In the genomic region with DNA sequence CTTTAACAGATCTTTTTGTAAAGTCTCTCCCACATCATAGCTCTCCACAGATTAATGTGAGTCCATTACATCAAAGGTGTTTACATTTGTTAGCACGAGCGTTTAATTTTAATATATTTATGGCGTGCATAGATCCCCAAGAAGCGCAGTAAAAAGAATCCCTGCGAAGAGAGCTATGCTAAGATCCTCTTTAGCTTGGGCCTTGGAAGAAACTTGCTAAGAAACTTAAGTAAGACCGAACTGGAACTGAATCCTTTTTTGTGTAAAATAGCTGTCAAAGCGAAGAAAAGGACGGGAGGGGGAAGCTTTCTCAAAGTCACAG, we compare ENCODE assay signal across 7 mouse cellular contexts. TPM values are rescaled to one million over a fixed set of nuclear protein-coding genes. Genes with fewer than 3 reads are reported as not detected.
DNase-seq lines count a peak whose midpoint lies in the region; ATAC-seq and TF ChIP-seq lines count a peak whose summit lies in the region.

No protein-coding gene starts in this region.

- peak overlapping the region; percentile 91 for H3K4me3 ChIP-seq in megakaryocyte, embryonic 14.5 days (replicated peaks)
- peak overlapping the region; percentile 51 for H3K4me3 ChIP-seq in forebrain, embryonic 12.5 days (replicated peaks)
- H3K4me3 ChIP-seq in limb, embryonic 15.5 days: peak overlapping the region; percentile 52
- H3K4me3 ChIP-seq in stomach, postnatal 0 days (ENCODE audit: low read depth, low read length): peak overlapping the region; percentile 48

- no peak for DNase-seq in stomach, postnatal 0 days (ENCODE audit: low spot score)
- no peak for DNase-seq in urinary bladder, postnatal 14 days (ENCODE audit: low spot score)
- DNase-seq in spleen, postnatal 4 days (ENCODE audit: low spot score in 2 of 2): no peak

- TF ChIP-seq CTCF in stomach, postnatal 0 days (IDR thresholded peaks at IDR 0.05; ENCODE audit: low read depth): no peak

- H3K9me3 ChIP-seq in megakaryocyte, embryonic 14.5 days: peaks cover 7% of the 10 kb centered on the region
- no peaks in the 10 kb centered on the region for H3K9me3 ChIP-seq in forebrain, embryonic 12.5 days
- H3K9me3 ChIP-seq in limb, embryonic 15.5 days: no peaks in the 10 kb centered on the region
- no peaks in the 10 kb centered on the region for H3K9me3 ChIP-seq in stomach, postnatal 0 days (ENCODE audit: control insufficient read depth, low read length)

- H3K9ac ChIP-seq in forebrain, embryonic 12.5 days: peak overlapping the region; percentile 53; the same call in 1 of the 2 replicates
- H3K9ac ChIP-seq in limb, embryonic 15.5 days: no peak overlapping the region
- H3K9ac ChIP-seq in stomach, postnatal 0 days (ENCODE audit: low read length): peak overlapping the region; percentile 60

- no peaks in the 10 kb centered on the region for H3K36me3 ChIP-seq in megakaryocyte, embryonic 14.5 days (replicated peaks; ENCODE audit: low read length)
- H3K36me3 ChIP-seq in forebrain, embryonic 12.5 days (replicated peaks): no peaks in the 10 kb centered on the region
- H3K36me3 ChIP-seq in limb, embryonic 15.5 days: no peaks in the 10 kb centered on the region
- H3K36me3 ChIP-seq in stomach, postnatal 0 days (ENCODE audit: control insufficient read depth, insufficient read depth, low read length): no peaks in the 10 kb centered on the region

- H3K4me2 ChIP-seq in forebrain, embryonic 12.5 days: peak overlapping the region; percentile 84
- peak overlapping the region; percentile 86 for H3K4me2 ChIP-seq in limb, embryonic 15.5 days
- H3K4me2 ChIP-seq in stomach, postnatal 0 days (replicated peaks; ENCODE audit: low read depth): peak overlapping the region; percentile 96

- no peak for ATAC-seq in megakaryocyte, adult 5-6 weeks (ENCODE audit: poor library complexity, severe bottlenecking)
- ATAC-seq in forebrain, embryonic 12.5 days (ENCODE audit: low FRiP score): no peak
- ATAC-seq in limb, embryonic 15.5 days (ENCODE audit: insufficient number of reproducible peaks, low FRiP score, low TSS enrichment, low read depth): no peak
- no peak for ATAC-seq in stomach, postnatal 0 days (ENCODE audit: low FRiP score, low TSS enrichment)

- 0 out of 2 replicates have a peak overlapping the region, but pooled peaks have one; percentile 9 for H3K27ac ChIP-seq in forebrain, embryonic 12.5 days
- H3K27ac ChIP-seq in limb, embryonic 15.5 days: no peak overlapping the region
- no peak overlapping the region for H3K27ac ChIP-seq in stomach, postnatal 0 days (replicated peaks)

- TF ChIP-seq EP300 in stomach, postnatal 0 days (optimal IDR thresholded peaks at IDR 0.05): no peak

- peaks cover 10% of the 10 kb centered on the region for H3K4me1 ChIP-seq in megakaryocyte, embryonic 14.5 days
- H3K4me1 ChIP-seq in forebrain, embryonic 12.5 days: peaks cover 12% of the 10 kb centered on the region; the same call in 1 of the 2 replicates
- H3K4me1 ChIP-seq in limb, embryonic 15.5 days: peaks cover 9% of the 10 kb centered on the region
- no peaks in the 10 kb centered on the region for H3K4me1 ChIP-seq in stomach, postnatal 0 days (replicated peaks; ENCODE audit: control insufficient read depth, insufficient read depth)

- H3K27me3 ChIP-seq in megakaryocyte, embryonic 14.5 days (replicated peaks): peaks cover 24% of the 10 kb centered on the region
- H3K27me3 ChIP-seq in forebrain, embryonic 12.5 days: peaks cover 24% of the 10 kb centered on the region
- peaks cover 24% of the 10 kb centered on the region for H3K27me3 ChIP-seq in limb, embryonic 15.5 days
- no peaks in the 10 kb centered on the region for H3K27me3 ChIP-seq in stomach, postnatal 0 days (ENCODE audit: control insufficient read depth, insufficient read depth, low read length)

- 6% methylated on average over 8 of the region's 8 CpGs for WGBS in forebrain, embryonic 12.5 days
- 11% methylated on average over 8 of the region's 8 CpGs for WGBS in limb, embryonic 15.5 days
- WGBS in stomach, postnatal 0 days: 14% methylated on average over 8 of the region's 8 CpGs

RNA-seq across cellular contexts. Expression of a gene that starts 1.0 kb away (rescaled TPM):
- polyA plus RNA-seq in megakaryocyte, embryonic 14.5 days (2012; ENCODE audit: insufficient read depth, low replicate concordance): 0.18 TPM in 1 of 2 replicates, not detected in the other
- total RNA-seq in megakaryocyte, adult 5-6 weeks (2015): 0.91 and 1.1 TPM in 2 replicates
- 1.3 and 1.8 TPM in 2 replicates for total RNA-seq in megakaryocyte, adult 5-6 weeks (2017)
- 0.42 and 0.66 TPM in 2 replicates for polyA plus RNA-seq in forebrain, embryonic 12.5 days (2016; fragmentation: Nextera tagmentation; extraction: Ambion mirVana)
- 0.36 and 0.40 TPM in 2 replicates for polyA plus RNA-seq in limb, embryonic 15.5 days (2015; fragmentation: Nextera tagmentation; extraction: Ambion mirVana)
- polyA plus RNA-seq in stomach, postnatal 0 days (2015; fragmentation: Nextera tagmentation; extraction: Ambion mirVana): 1.2 TPM in 2 replicates

RNA-seq across cellular contexts. Expression of a gene that starts 34.0 kb away (rescaled TPM):
- polyA plus RNA-seq in megakaryocyte, embryonic 14.5 days (2012; ENCODE audit: insufficient read depth, low replicate concordance): 2.5 and 3.3 TPM in 2 replicates
- total RNA-seq in megakaryocyte, adult 5-6 weeks (2015): 19.4 and 23.1 TPM in 2 replicates
- total RNA-seq in megakaryocyte, adult 5-6 weeks (2017): 34.6 and 37.6 TPM in 2 replicates
- 65.3 and 65.4 TPM in 2 replicates for polyA plus RNA-seq in forebrain, embryonic 12.5 days (2016; fragmentation: Nextera tagmentation; extraction: Ambion mirVana)
- polyA plus RNA-seq in limb, embryonic 15.5 days (2015; fragmentation: Nextera tagmentation; extraction: Ambion mirVana): 51.5 and 52.6 TPM in 2 replicates
- 24.0 TPM in 2 replicates for polyA plus RNA-seq in stomach, postnatal 0 days (2015; fragmentation: Nextera tagmentation; extraction: Ambion mirVana)

RNA-seq across cellular contexts. Expression of a gene that starts 34.0 kb away (rescaled TPM):
- polyA plus RNA-seq in megakaryocyte, embryonic 14.5 days (2012; ENCODE audit: insufficient read depth, low replicate concordance): 0.74 TPM in 1 of 2 replicates, not detected in the other
- 2.1 and 3.4 TPM in 2 replicates for total RNA-seq in megakaryocyte, adult 5-6 weeks (2015)
- 2.6 and 4.5 TPM in 2 replicates for total RNA-seq in megakaryocyte, adult 5-6 weeks (2017)
- polyA plus RNA-seq in forebrain, embryonic 12.5 days (2016; fragmentation: Nextera tagmentation; extraction: Ambion mirVana): 8.1 and 9.4 TPM in 2 replicates
- 8.7 and 9.1 TPM in 2 replicates for polyA plus RNA-seq in limb, embryonic 15.5 days (2015; fragmentation: Nextera tagmentation; extraction: Ambion mirVana)
- 5.9 and 6.3 TPM in 2 replicates for polyA plus RNA-seq in stomach, postnatal 0 days (2015; fragmentation: Nextera tagmentation; extraction: Ambion mirVana)
